Mouse (Mus musculus) lung, postnatal 10 days (tissue): ENCODE results near the gene Uba1.

Experiments used
- DNase-seq: peaks from one replicate; pipeline ENCODE4 v3.0.0; 2021

Gene Uba1

GRCm38 (mm10) chrX:20658026-20658652 lies at the start of gene Uba1:
TSS of gene Uba1 (plus strand) at chrX:20658326.
- DNase-seq = peak; percentile 87

GRCm38 (mm10) chrX:20608500-20608899 lies 49.6 kb upstream of the Uba1 start:
- no peak for DNase-seq

GRCm38 (mm10) chrX:20616861-20617175 lies 41.3 kb upstream of the Uba1 start:
- no peak for DNase-seq

- DNase-seq = peak; percentile 87
Measured at GRCm38 (mm10) chrX:20617176-20617902, 40.8 kb upstream of the Uba1 start, which contains the start of the genes Rbm10 and Ndufb11. TSS of gene Rbm10 (plus strand) at chrX:20617503. TSS of gene Ndufb11 (minus strand) at chrX:20617619.

- peak; percentile 37 for DNase-seq
Measured at GRCm38 (mm10) chrX:20617903-20618399, 40.2 kb upstream of the Uba1 start.

GRCm38 (mm10) chrX:20638141-20638540 lies 20.0 kb upstream of the Uba1 start:
- DNase-seq = no peak

GRCm38 (mm10) chrX:20644780-20645179 lies 13.3 kb upstream of the Uba1 start:
- DNase-seq = no peak

GRCm38 (mm10) chrX:20657593-20657992 lies 533 bp upstream of the Uba1 start:
- no peak for DNase-seq

- DNase-seq = peak; percentile 3
Measured at GRCm38 (mm10) chrX:20658891-20659406, 823 bp downstream of the Uba1 start.

GRCm38 (mm10) chrX:20662317-20662715 lies 4.2 kb downstream of the Uba1 start:
- DNase-seq = no peak

- peak; percentile 92 for DNase-seq
Measured at GRCm38 (mm10) chrX:20662716-20663443, 4.8 kb downstream of the Uba1 start.

- DNase-seq = peak; percentile 13
Measured at GRCm38 (mm10) chrX:20663444-20663790, 5.3 kb downstream of the Uba1 start.

- DNase-seq = peak; percentile 95
Measured at GRCm38 (mm10) chrX:20687519-20688067, 29.5 kb downstream of the Uba1 start, which contains the start of gene Cdk16. TSS of gene Cdk16 (plus strand) at chrX:20687954.

GRCm38 (mm10) chrX:20688068-20688547 lies 30.0 kb downstream of the Uba1 start:
- DNase-seq = peak; percentile 89

GRCm38 (mm10) chrX:20688615-20689014 lies 30.5 kb downstream of the Uba1 start:
- peak; percentile 81 for DNase-seq

- DNase-seq = no peak
Measured at GRCm38 (mm10) chrX:20691566-20691965, 33.4 kb downstream of the Uba1 start.

- no peak for DNase-seq
Measured at GRCm38 (mm10) chrX:20692616-20693015, 34.5 kb downstream of the Uba1 start.

GRCm38 (mm10) chrX:20695842-20696241 lies 37.7 kb downstream of the Uba1 start:
- DNase-seq = no peak

GRCm38 (mm10) chrX:20703741-20704290 lies 45.7 kb downstream of the Uba1 start, which contains the start of gene Usp11:
TSS of gene Usp11 (plus strand) at chrX:20703906.
- peak; percentile 24 for DNase-seq

GRCm38 (mm10) chrX:20704295-20705082 lies 46.4 kb downstream of the Uba1 start:
- DNase-seq = peak; percentile 89

- DNase-seq = no peak
Measured at GRCm38 (mm10) chrX:20705083-20705402, 46.9 kb downstream of the Uba1 start.

- DNase-seq = no peak
Measured at GRCm38 (mm10) chrX:20728681-20729080, 70.6 kb downstream of the Uba1 start.
